Mouse (Mus musculus): ENCODE results near the gene Crtc3. TPM values are rescaled to one million over a fixed set of nuclear protein-coding genes. Genes with fewer than 3 reads are reported as not detected.

The Crtc3 gene
- polyA plus RNA-seq, 1 experiment = 27.9 TPM

DNA sequence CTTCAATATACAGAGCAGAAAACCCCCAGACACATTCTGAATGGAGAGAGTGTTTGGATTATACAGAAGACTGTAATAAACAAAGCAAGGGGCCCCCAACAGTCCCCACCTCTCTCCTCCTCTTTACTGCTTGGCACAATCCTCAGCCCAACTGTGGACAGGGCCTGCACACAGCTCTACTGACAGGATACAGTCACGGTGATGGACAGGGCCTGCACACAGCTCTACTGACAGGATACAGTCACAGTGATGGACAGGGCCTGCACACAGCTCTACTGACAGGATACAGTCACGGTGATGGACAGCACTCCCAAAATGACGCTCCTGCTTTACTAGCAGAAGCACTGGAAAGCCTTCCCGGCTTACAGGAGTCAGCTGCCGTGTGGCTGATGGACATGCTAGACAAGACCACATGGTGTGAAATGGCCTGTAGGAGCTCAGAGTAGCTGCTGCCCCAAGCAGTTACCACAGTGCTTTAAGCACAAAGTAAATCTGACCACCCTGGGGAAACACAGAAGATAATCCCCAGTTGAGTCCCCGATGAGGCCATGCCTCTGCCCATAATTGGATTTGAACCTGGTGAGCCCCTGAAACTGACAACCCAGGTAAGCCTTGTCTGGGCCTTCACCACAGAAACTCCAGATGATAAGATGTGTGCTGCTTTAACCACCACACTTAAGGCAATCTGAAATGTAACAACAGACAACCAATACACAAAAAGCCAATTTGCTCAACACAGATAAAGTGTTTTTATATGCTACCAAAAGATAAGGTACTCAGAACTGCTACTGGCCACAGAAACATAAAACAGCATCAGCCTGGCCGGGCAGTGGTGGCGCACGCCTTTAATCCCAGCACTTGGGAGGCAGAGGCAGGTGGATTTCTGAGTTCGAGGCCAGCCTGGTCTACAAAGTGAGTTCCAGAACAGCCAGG, 42.3 kb downstream of the Crtc3 start:
- TF ChIP-seq POLR2A (IDR thresholded peaks at IDR 0.05; ENCODE audit: borderline replicate concordance, extremely low read depth, low read depth, low read length) (no peak), CTCF (IDR thresholded peaks at IDR 0.05; ENCODE audit: insufficient read depth, low read length) (no peak)
- Histone ChIP-seq H3K4me1 (ENCODE audit: control insufficient read depth, insufficient read depth, low read length) (peaks cover 18% of the 10 kb centered on the region), H3K4me3 (replicated peaks; ENCODE audit: extremely low read depth, low read depth, low read length) (no peak overlapping the region)
- no peak for DNase-seq
- WGBS = 69% methylated on average over 10 of the region's 10 CpGs

DNA sequence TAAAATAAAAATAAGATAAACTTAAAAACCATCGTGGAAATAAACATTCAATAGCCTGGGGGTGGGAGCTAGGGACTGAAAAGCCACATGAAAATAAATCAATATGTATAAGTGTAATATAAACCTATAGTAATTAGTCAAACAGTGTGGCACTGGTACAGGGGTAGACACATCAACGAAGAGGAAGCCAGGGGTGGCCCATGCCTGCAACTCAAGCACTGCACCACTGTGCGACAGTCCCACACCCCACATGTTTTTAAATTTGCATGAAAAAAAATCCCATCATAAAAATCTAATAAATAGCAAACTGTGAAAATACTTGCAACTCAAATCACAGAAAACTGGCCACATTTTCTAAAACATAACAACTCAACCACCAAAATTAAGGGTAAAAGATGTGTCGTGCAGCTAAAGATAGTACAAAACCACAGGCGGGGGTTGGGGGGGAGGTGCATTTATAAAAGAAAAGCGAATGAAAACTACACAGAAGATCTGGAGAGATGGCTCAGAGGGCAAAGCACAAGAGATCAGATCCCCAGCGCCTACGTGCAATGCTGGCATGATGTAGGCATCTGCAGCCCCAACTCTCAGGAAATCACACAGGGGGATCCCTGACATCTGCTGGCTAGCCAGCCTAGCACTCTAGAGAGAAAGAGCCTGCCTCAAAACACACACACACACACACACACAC, 45.6 kb downstream of the Crtc3 start:
- DNase-seq = no peak
- WGBS = 72% methylated on average over 8 of the region's 8 CpGs
- H3K4me3 ChIP-seq (replicated peaks; ENCODE audit: extremely low read depth, low read depth, low read length) = no peak overlapping the region
- peaks cover 22% of the 10 kb centered on the region for H3K4me1 ChIP-seq (ENCODE audit: control insufficient read depth, insufficient read depth, low read length)
- TF ChIP-seq CTCF (IDR thresholded peaks at IDR 0.05; ENCODE audit: insufficient read depth, low read length) (no peak), POLR2A (IDR thresholded peaks at IDR 0.05; ENCODE audit: borderline replicate concordance, extremely low read depth, low read depth, low read length) (no peak)

DNA sequence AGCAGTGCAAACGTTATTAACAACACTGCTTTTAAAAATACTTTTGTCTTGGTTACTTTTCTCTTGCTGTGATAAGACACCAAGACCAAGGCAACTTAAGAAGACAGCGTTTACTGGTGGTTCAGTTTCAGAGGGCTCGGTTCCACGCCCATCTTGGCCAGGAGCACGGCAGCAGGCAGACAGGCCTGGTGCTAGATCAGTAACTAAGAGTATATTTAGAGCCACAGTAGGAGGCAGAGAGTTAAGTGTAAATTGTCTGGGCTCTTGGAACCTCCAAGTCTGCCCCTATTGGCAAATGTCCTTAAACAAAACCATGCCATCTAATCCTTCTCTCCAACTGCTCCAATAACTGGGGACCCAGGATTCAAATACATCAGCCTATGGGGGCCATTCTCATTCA, 46.1 kb downstream of the Crtc3 start:
- Histone ChIP-seq H3K4me3 (replicated peaks; ENCODE audit: extremely low read depth, low read depth, low read length) (no peak overlapping the region), H3K4me1 (ENCODE audit: control insufficient read depth, insufficient read depth, low read length) (peaks cover 17% of the 10 kb centered on the region)
- WGBS = 58% methylated on average over 5 of the region's 5 CpGs
- TF ChIP-seq CTCF (IDR thresholded peaks at IDR 0.05; ENCODE audit: insufficient read depth, low read length) (no peak), POLR2A (IDR thresholded peaks at IDR 0.05; ENCODE audit: borderline replicate concordance, extremely low read depth, low read depth, low read length) (no peak)
- no peak for DNase-seq

DNA sequence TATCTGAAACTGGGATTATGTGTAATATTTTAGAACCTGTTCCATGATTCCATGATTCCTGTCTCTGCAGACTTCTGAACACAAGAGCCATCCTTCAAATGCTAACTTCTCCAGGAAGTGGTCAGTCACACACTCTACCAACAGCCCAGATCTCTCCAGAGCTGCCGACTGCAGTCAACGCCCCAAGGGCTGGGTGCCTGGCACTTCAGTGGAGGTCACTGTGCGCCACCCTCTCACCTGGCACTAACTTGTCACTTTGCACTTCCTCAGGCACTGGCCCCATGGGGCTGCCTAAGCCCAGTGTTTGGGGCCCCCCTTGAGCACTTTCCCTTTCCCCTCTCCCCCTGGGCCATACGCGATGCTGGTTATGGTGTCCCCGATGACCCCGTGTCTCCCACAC, 46.8 kb downstream of the Crtc3 start:
- no peak for TF ChIP-seq CTCF (IDR thresholded peaks at IDR 0.05; ENCODE audit: insufficient read depth, low read length)
- no peak for TF ChIP-seq POLR2A (IDR thresholded peaks at IDR 0.05; ENCODE audit: borderline replicate concordance, extremely low read depth, low read depth, low read length)
- WGBS = 49% methylated on average over 7 of the region's 7 CpGs
- no peak overlapping the region for H3K4me3 ChIP-seq (replicated peaks; ENCODE audit: extremely low read depth, low read depth, low read length)
- DNase-seq = no peak
- peaks cover 20% of the 10 kb centered on the region for H3K4me1 ChIP-seq (ENCODE audit: control insufficient read depth, insufficient read depth, low read length)

DNA sequence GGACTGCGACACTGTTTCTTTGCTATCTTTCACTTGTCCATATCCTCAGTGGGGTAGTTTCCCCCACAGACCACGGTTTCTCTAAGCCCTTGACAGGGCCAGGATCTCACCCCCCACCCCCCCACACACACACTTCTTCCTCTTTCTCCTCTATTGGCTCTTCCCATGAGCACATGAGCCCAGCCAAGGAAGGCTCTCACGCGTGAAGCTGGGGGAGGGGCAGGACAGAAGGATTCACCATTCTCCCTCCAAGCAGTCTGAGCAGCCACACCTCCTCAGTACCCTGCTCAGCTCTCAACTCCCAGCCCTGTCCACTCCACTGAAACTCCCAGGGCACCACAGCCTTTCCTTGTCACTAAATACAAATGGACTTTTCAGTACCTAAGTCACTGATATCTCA, 47.2 kb downstream of the Crtc3 start:
- DNase-seq = no peak

GRCm38 (mm10) chr7:80639981-80640380, 48.7 kb downstream of the Crtc3 start:
- Histone ChIP-seq H3K4me1 (ENCODE audit: control insufficient read depth, insufficient read depth, low read length) (peaks cover 38% of the 10 kb centered on the region), H3K4me3 (replicated peaks; ENCODE audit: extremely low read depth, low read depth, low read length) (no peak overlapping the region)
- no peak for DNase-seq
- TF ChIP-seq POLR2A (IDR thresholded peaks at IDR 0.05; ENCODE audit: borderline replicate concordance, extremely low read depth, low read depth, low read length) = no peak
- TF ChIP-seq CTCF (IDR thresholded peaks at IDR 0.05; ENCODE audit: insufficient read depth, low read length) = no peak
- WGBS = 75% methylated on average over 3 of the region's 3 CpGs

More for the DNA sequence above, 47.2 kb downstream of the Crtc3 start:
- WGBS = 23% methylated on average over 4 of the region's 4 CpGs
- TF ChIP-seq CTCF (IDR thresholded peaks at IDR 0.05; ENCODE audit: insufficient read depth, low read length) = no peak
- no peak for TF ChIP-seq POLR2A (IDR thresholded peaks at IDR 0.05; ENCODE audit: borderline replicate concordance, extremely low read depth, low read depth, low read length)
- no peak overlapping the region for H3K4me3 ChIP-seq (replicated peaks; ENCODE audit: extremely low read depth, low read depth, low read length)
- peaks cover 23% of the 10 kb centered on the region for H3K4me1 ChIP-seq (ENCODE audit: control insufficient read depth, insufficient read depth, low read length)

- WGBS = 54% methylated on average over 10 of the region's 10 CpGs
- peaks cover 40% of the 10 kb centered on the region for H3K4me1 ChIP-seq (ENCODE audit: control insufficient read depth, insufficient read depth, low read length)
- H3K4me3 ChIP-seq (replicated peaks; ENCODE audit: extremely low read depth, low read depth, low read length) = no peak overlapping the region
These were observed 50.2 kb downstream of the Crtc3 start for GRCm38 (mm10) chr7:80638460-80638859.

GRCm38 (mm10) chr7:80636953-80637800, 51.5 kb downstream of the Crtc3 start:
- DNase-seq = no peak
- 29% methylated on average over 9 of the region's 9 CpGs for WGBS
- Histone ChIP-seq H3K4me3 (replicated peaks; ENCODE audit: extremely low read depth, low read depth, low read length) (no peak overlapping the region), H3K4me1 (ENCODE audit: control insufficient read depth, insufficient read depth, low read length) (peaks cover 40% of the 10 kb centered on the region)
- TF ChIP-seq POLR2A (IDR thresholded peaks at IDR 0.05; ENCODE audit: borderline replicate concordance, extremely low read depth, low read depth, low read length) (no peak), CTCF (IDR thresholded peaks at IDR 0.05; ENCODE audit: insufficient read depth, low read length) (no peak)

More at GRCm38 (mm10) chr7:80638460-80638859, 50.2 kb downstream of the Crtc3 start:
- no peak for TF ChIP-seq CTCF (IDR thresholded peaks at IDR 0.05; ENCODE audit: insufficient read depth, low read length)
- no peak for TF ChIP-seq POLR2A (IDR thresholded peaks at IDR 0.05; ENCODE audit: borderline replicate concordance, extremely low read depth, low read depth, low read length)
- no peak for DNase-seq

All from lung, adult 2 months (tissue).